Mouse (Mus musculus) E14TG2a.4 (cell line): ENCODE measurements at regions not wholly inside any gene's neighbourhood (a gene's known extent, or its start where the extent isn't known, plus 50 kb on each side); places are given as distances from the start of the nearest gene placed in this dataset.

ENCODE experiments used
- CTCF ChIP-seq: conservative IDR thresholded peaks from 2 replicates; pipeline ENCODE4 v1.5.1; 2014; ENCODE audit warnings: low read length
- NANOG ChIP-seq: IDR thresholded peaks from 2 replicates; pipeline ENCODE4 v1.6.1; 2014; ENCODE audit warnings: borderline replicate concordance, low read length, mixed read lengths

GRCm38 (mm10) chr2:48186609-48187008 lies 627.3 kb upstream of the Acvr2a start:
- no peak for TF ChIP-seq CTCF
- no peak for TF ChIP-seq NANOG
